Mouse (Mus musculus) right cerebral cortex, postnatal 4 days (tissue): ENCODE measurements around the gene Eif5a.
A peak's percentile ranks its signal among the peaks of the same experiment; 100 is the strongest.

ENCODE experiments used
- DNase-seq: peaks from one replicate; pipeline ENCODE4 v3.0.0-alpha.2; 2022

The Eif5a gene

GRCm38 (mm10) chr11:69900471-69901405, 21.0 kb downstream of the Eif5a start, which contains the start of the genes 2810408A11Rik and Neurl4:
Gene 2810408A11Rik, minus strand, starts transcription at chr11:69900987.
Gene Neurl4, plus strand, starts transcription at chr11:69901072.
- peak; percentile 77 for DNase-seq

- DNase-seq = no peak
Measured at GRCm38 (mm10) chr11:69899870-69900269, 21.9 kb downstream of the Eif5a start.

- DNase-seq = no peak
Measured at GRCm38 (mm10) chr11:69895291-69895690, 26.5 kb downstream of the Eif5a start, which contains the start of gene Acap1. Gene Acap1, minus strand, starts transcription at chr11:69895539.

GRCm38 (mm10) chr11:69894671-69895070, 27.1 kb downstream of the Eif5a start:
- no peak for DNase-seq

- peak; percentile 51 for DNase-seq
Measured at GRCm38 (mm10) chr11:69891482-69891881, 30.3 kb downstream of the Eif5a start.

GRCm38 (mm10) chr11:69886907-69887635, 34.7 kb downstream of the Eif5a start:
- no peak for DNase-seq

- no peak for DNase-seq
Measured at GRCm38 (mm10) chr11:69884663-69885062, 37.1 kb downstream of the Eif5a start.

GRCm38 (mm10) chr11:69884240-69884639, 37.5 kb downstream of the Eif5a start:
- no peak for DNase-seq

GRCm38 (mm10) chr11:69883527-69884151, 38.1 kb downstream of the Eif5a start:
- DNase-seq = no peak

GRCm38 (mm10) chr11:69883066-69883465, 38.7 kb downstream of the Eif5a start:
- no peak for DNase-seq

GRCm38 (mm10) chr11:69881787-69882670, 39.7 kb downstream of the Eif5a start:
- no peak for DNase-seq

- peak; percentile 60 for DNase-seq
Measured at GRCm38 (mm10) chr11:69880853-69881603, 40.7 kb downstream of the Eif5a start, which contains the start of gene Kctd11. Gene Kctd11, minus strand, starts transcription at chr11:69881406.

- DNase-seq = peak; percentile 48
Measured at GRCm38 (mm10) chr11:69880506-69880852, 41.3 kb downstream of the Eif5a start.

- no peak for DNase-seq
Measured at GRCm38 (mm10) chr11:69879711-69880110, 42.0 kb downstream of the Eif5a start.

- no peak for DNase-seq
Measured at GRCm38 (mm10) chr11:69878952-69879351, 42.8 kb downstream of the Eif5a start.

GRCm38 (mm10) chr11:69878399-69878798, 43.4 kb downstream of the Eif5a start:
- no peak for DNase-seq

- DNase-seq = no peak
Measured at GRCm38 (mm10) chr11:69877878-69878277, 43.9 kb downstream of the Eif5a start, which contains the start of gene Tmem95. Gene Tmem95, minus strand, starts transcription at chr11:69878018.

GRCm38 (mm10) chr11:69876867-69877266, 44.9 kb downstream of the Eif5a start:
- DNase-seq = peak; percentile 83

GRCm38 (mm10) chr11:69876186-69876585, 45.6 kb downstream of the Eif5a start:
- DNase-seq = no peak

GRCm38 (mm10) chr11:69872451-69872850, 49.3 kb downstream of the Eif5a start:
- DNase-seq = no peak

GRCm38 (mm10) chr11:69871822-69872221, 49.9 kb downstream of the Eif5a start:
- DNase-seq = no peak
